Mouse (Mus musculus) bone marrow, adult 2 months (tissue): Measurements from ENCODE around the gene Tsen54. TPM values are rescaled to one million over a fixed set of nuclear protein-coding genes. Genes with fewer than 3 reads are reported as not detected.

Source experiments
- H3K27ac ChIP-seq: fragments of 200-500 bp; 2 replicates; pipeline ENCODE4 v1.5.1; 2012; ENCODE audit warnings: low read depth, mild to moderate bottlenecking, control low read depth, inconsistent platforms, low read length; ENCODE audit not compliant: control insufficient read depth, poor library complexity, insufficient read depth
- H3K4me1 ChIP-seq: fragments of 200-500 bp; 2 replicates; pipeline ENCODE4 v1.6.1; 2011; ENCODE audit warnings: low read length; ENCODE audit not compliant: control insufficient read depth, insufficient read depth
- H3K4me3 ChIP-seq: fragments of 200-500 bp; replicated peaks from 2 replicates; pipeline ENCODE3; 2011; ENCODE audit warnings: mild to moderate bottlenecking, low read depth, low read length, control low read depth; ENCODE audit not compliant: control insufficient read depth
- CTCF ChIP-seq: fragments of 200-500 bp; IDR thresholded peaks from 2 replicates; pipeline ENCODE4 v1.5.1; 2011; ENCODE audit warnings: low read length, control low read depth; ENCODE audit not compliant: control insufficient read depth, insufficient read depth
- POLR2A ChIP-seq: fragments of 200-500 bp; IDR thresholded peaks from 2 replicates; pipeline ENCODE4 v1.6.1; 2011; ENCODE audit warnings: low read depth, mild to moderate bottlenecking, control low read depth, low read length, borderline replicate concordance; ENCODE audit not compliant: control insufficient read depth
- WGBS: fragments of 180-500 bp; shearing (Covaris S2); methylation state at CpG from one replicate; pipeline ENCODE4 v1.1.7; 2018; 5-methylcytosine and 5-hydroxymethylcytosine counted together
- polyA plus RNA-seq: library from polyadenylated mRNA; stranded (reverse); fragments of >200 nt; gene quantifications from 2 replicates; pipeline ENCODE4 v1.2.4, GENCODE M21; 2011; ENCODE audit warnings: low replicate concordance; ENCODE audit not compliant: missing spikeins, insufficient read depth, insufficient read length

The Tsen54 gene
- polyA plus RNA-seq, 1 experiment = 11.6 TPM

GRCm38 (mm10) chr11:115807971-115808370 is 6.6 kb upstream of the Tsen54 start:
- no peak for TF ChIP-seq POLR2A
- TF ChIP-seq CTCF = no peak
- no peak overlapping the region for H3K4me3 ChIP-seq
- WGBS = 94% methylated on average over 11 of the region's 11 CpGs
- no peak overlapping the region for H3K27ac ChIP-seq
- H3K4me1 ChIP-seq = no peaks in the 10 kb centered on the region; the same call in 1 of the 2 replicates

GRCm38 (mm10) chr11:115808696-115809310 is 5.7 kb upstream of the Tsen54 start:
- Histone ChIP-seq H3K4me1 (no peaks in the 10 kb centered on the region; the same call in 1 of the 2 replicates), H3K4me3 (no peak overlapping the region), H3K27ac (no peak overlapping the region)
- WGBS = 23% methylated on average over 10 of the region's 10 CpGs
- TF ChIP-seq POLR2A (no peak), CTCF (no peak)

- Histone ChIP-seq H3K4me3 (no peak overlapping the region), H3K27ac (no peak overlapping the region), H3K4me1 (no peaks in the 10 kb centered on the region; the same call in 1 of the 2 replicates)
- TF ChIP-seq POLR2A (no peak), CTCF (no peak)
- WGBS = 68% methylated on average over 8 of the region's 8 CpGs
Measured at GRCm38 (mm10) chr11:115809311-115809781, 5.2 kb upstream of the Tsen54 start.

- 83% methylated on average over 14 of the region's 14 CpGs for WGBS
- no peak overlapping the region for H3K27ac ChIP-seq
Measured at GRCm38 (mm10) chr11:115810377-115810776, 4.1 kb upstream of the Tsen54 start.

GRCm38 (mm10) chr11:115811381-115812093 is 3.0 kb upstream of the Tsen54 start:
- no peak for TF ChIP-seq CTCF
- no peak for TF ChIP-seq POLR2A
- Histone ChIP-seq H3K4me1 (0 out of 2 replicates have a peak, but pooled peaks cover 2% of the 10 kb centered on the region), H3K27ac (no peak overlapping the region), H3K4me3 (no peak overlapping the region)
- WGBS = 91% methylated on average over 20 of the region's 20 CpGs

More at GRCm38 (mm10) chr11:115810377-115810776, 4.1 kb upstream of the Tsen54 start:
- Histone ChIP-seq H3K4me1 (no peaks in the 10 kb centered on the region; the same call in 1 of the 2 replicates), H3K4me3 (no peak overlapping the region)
- TF ChIP-seq POLR2A (no peak), CTCF (no peak)

GRCm38 (mm10) chr11:115812095-115812494 is 2.4 kb upstream of the Tsen54 start:
- 87% methylated on average over 7 of the region's 7 CpGs for WGBS
- H3K4me3 ChIP-seq = no peak overlapping the region
- 0 out of 2 replicates have a peak, but pooled peaks cover 2% of the 10 kb centered on the region for H3K4me1 ChIP-seq
- no peak for TF ChIP-seq POLR2A
- no peak overlapping the region for H3K27ac ChIP-seq

GRCm38 (mm10) chr11:115812533-115813420 is 1.7 kb upstream of the Tsen54 start:
- H3K4me3 ChIP-seq = peak overlapping the region; percentile 63
- WGBS = 11% methylated on average over 28 of the region's 28 CpGs
- TF ChIP-seq POLR2A = no peak
- TF ChIP-seq CTCF = no peak
- H3K27ac ChIP-seq = no peak overlapping the region; the same call in 1 of the 2 replicates
- H3K4me1 ChIP-seq = 0 out of 2 replicates have a peak, but pooled peaks cover 2% of the 10 kb centered on the region
